Mouse (Mus musculus) liver, adult 2 months (tissue): ENCODE measurements around the gene Gda. TPM values are rescaled to one million over a fixed set of nuclear protein-coding genes. Genes with fewer than 3 reads are reported as not detected.
A peak's percentile ranks its signal among the peaks of the same experiment; 100 is the strongest.

Source experiments
- DNase-seq: peaks from one replicate; pipeline ENCODE4 v3.0.0-alpha.2; 2011; ENCODE audit warnings: low read depth, low spot score; ENCODE audit errors: extremely low read depth
- H3K27ac ChIP-seq: fragments of 200-500 bp; replicated peaks from 2 replicates; pipeline ENCODE4 v1.5.1; 2012; ENCODE audit warnings: low read depth, mild to moderate bottlenecking, control low read depth, inconsistent platforms, low read length; ENCODE audit not compliant: insufficient read depth
- H3K27me3 ChIP-seq: fragments of 200-500 bp; 2 replicates; pipeline ENCODE4 v1.6.1; 2012; ENCODE audit warnings: mild to moderate bottlenecking, moderate library complexity, low read length, inconsistent platforms; ENCODE audit not compliant: control insufficient read depth, insufficient read depth
- H3K36me3 ChIP-seq: fragments of 200-500 bp; 2 replicates; pipeline ENCODE4 v1.6.1; 2012; ENCODE audit warnings: low read length, inconsistent platforms; ENCODE audit not compliant: control insufficient read depth, insufficient read depth
- H3K4me1 ChIP-seq: fragments of 200-500 bp; 2 replicates; pipeline ENCODE4 v1.6.1; 2011; ENCODE audit warnings: low read length; ENCODE audit not compliant: control insufficient read depth, insufficient read depth
- H3K4me3 ChIP-seq: fragments of 200-500 bp; 2 replicates; pipeline ENCODE4 v1.5.1; 2011; ENCODE audit warnings: low read depth, mild to moderate bottlenecking, control low read depth, low read length, moderate library complexity; ENCODE audit not compliant: insufficient read depth
- H3K79me2 ChIP-seq: fragments of 200-500 bp; 2 replicates; pipeline ENCODE4 v1.6.1; 2012; ENCODE audit warnings: inconsistent platforms, mild to moderate bottlenecking, low read length, moderate library complexity; ENCODE audit not compliant: control insufficient read depth, insufficient read depth
- H3K9ac ChIP-seq: fragments of 200-500 bp; 2 replicates; pipeline ENCODE4 v1.6.1; 2012; ENCODE audit warnings: low read depth, mild to moderate bottlenecking, control low read depth, inconsistent platforms, low read length
- CTCF ChIP-seq: fragments of 200-500 bp; IDR thresholded peaks from 2 replicates; pipeline ENCODE4 v1.5.1; 2011; ENCODE audit warnings: low read depth, low read length, control low read depth
- POLR2A ChIP-seq: fragments of 200-500 bp; IDR thresholded peaks from 2 replicates; pipeline ENCODE4 v1.6.1; 2011; ENCODE audit warnings: low read length, control low read depth; ENCODE audit not compliant: insufficient read depth; ENCODE audit errors: extremely low read depth
- WGBS: fragments of 180-500 bp; shearing (Covaris S2); methylation state at CpG from one replicate; pipeline ENCODE4 v1.1.7; 2018; 5-methylcytosine and 5-hydroxymethylcytosine counted together
- polyA plus RNA-seq: library from polyadenylated mRNA; depleted of rRNA; stranded (reverse); fragments of >200 nt; gene quantifications from 2 replicates; pipeline ENCODE4 v1.2.3, GENCODE M21; 2012
- total RNA-seq: library from RNA; depleted of rRNA; stranded (reverse); fragments of >200 nt; gene quantifications from 2 replicates; pipeline ENCODE4 v1.2.3, GENCODE M21; 2014

Gda gene
- total and polyA plus RNA-seq, 2 experiments, result 3.8 to 23.5 TPM

- no peaks in the 10 kb centered on the region for H3K27me3 ChIP-seq
- WGBS, result 51% methylated on average over 7 of the region's 7 CpGs
- no peak overlapping the region for H3K27ac ChIP-seq
- H3K36me3 ChIP-seq, result peaks cover 10% of the 10 kb centered on the region
- no peaks in the 10 kb centered on the region for H3K4me1 ChIP-seq
- H3K79me2 ChIP-seq, result no peaks in the 10 kb centered on the region
- TF ChIP-seq POLR2A (no peak), CTCF (no peak)
- H3K4me3 ChIP-seq, result no peak overlapping the region
- peak; percentile 40 for DNase-seq
- H3K9ac ChIP-seq, result no peak overlapping the region
These were observed 76.9 kb downstream of the Gda start for GRCm38 (mm10) chr19:21396364-21396763.

- no peak overlapping the region for H3K27ac ChIP-seq
- no peak for DNase-seq
- no peaks in the 10 kb centered on the region for H3K4me1 ChIP-seq
- H3K9ac ChIP-seq, result no peak overlapping the region
- no peaks in the 10 kb centered on the region for H3K79me2 ChIP-seq
- no peak overlapping the region for H3K4me3 ChIP-seq
- H3K36me3 ChIP-seq, result peaks cover 8% of the 10 kb centered on the region
- 95% methylated on average over 7 of the region's 7 CpGs for WGBS
- H3K27me3 ChIP-seq, result no peaks in the 10 kb centered on the region
- TF ChIP-seq POLR2A (no peak), CTCF (no peak)
These were observed 82.3 kb downstream of the Gda start for GRCm38 (mm10) chr19:21390904-21391303.

- H3K27ac ChIP-seq, result no peak overlapping the region
- H3K79me2 ChIP-seq, result no peaks in the 10 kb centered on the region
- no peaks in the 10 kb centered on the region for H3K27me3 ChIP-seq
- no peaks in the 10 kb centered on the region for H3K4me1 ChIP-seq
- TF ChIP-seq POLR2A, result no peak
- H3K4me3 ChIP-seq, result no peak overlapping the region
- no peak for DNase-seq
- H3K9ac ChIP-seq, result no peak overlapping the region
- 64% methylated on average over 2 of the region's 2 CpGs for WGBS
- 0 out of 2 replicates have a peak, but pooled peaks cover under 1% of the 10 kb centered on the region for H3K36me3 ChIP-seq
These were observed 86.4 kb downstream of the Gda start for GRCm38 (mm10) chr19:21386842-21387241.

GRCm38 (mm10) chr19:21384231-21384630, 89.0 kb downstream of the Gda start:
- Histone ChIP-seq H3K79me2 (no peaks in the 10 kb centered on the region), H3K27me3 (no peaks in the 10 kb centered on the region), H3K4me1 (no peaks in the 10 kb centered on the region), H3K27ac (no peak overlapping the region), H3K9ac (no peak overlapping the region), H3K36me3 (no peaks in the 10 kb centered on the region), H3K4me3 (no peak overlapping the region)
- DNase-seq, result no peak
- 87% methylated on average over 3 of the region's 3 CpGs for WGBS
- no peak for TF ChIP-seq CTCF

GRCm38 (mm10) chr19:21383491-21384226, 89.6 kb downstream of the Gda start:
- H3K27me3 ChIP-seq, result no peaks in the 10 kb centered on the region
- no peak for DNase-seq
- no peaks in the 10 kb centered on the region for H3K4me1 ChIP-seq
- WGBS, result 80% methylated on average over 6 of the region's 6 CpGs
- H3K4me3 ChIP-seq, result no peak overlapping the region
- H3K36me3 ChIP-seq, result no peaks in the 10 kb centered on the region
- H3K79me2 ChIP-seq, result no peaks in the 10 kb centered on the region
- no peak overlapping the region for H3K9ac ChIP-seq
- TF ChIP-seq POLR2A, result no peak
- TF ChIP-seq CTCF, result no peak
- no peak overlapping the region for H3K27ac ChIP-seq

GRCm38 (mm10) chr19:21381696-21382095, 91.5 kb downstream of the Gda start:
- Histone ChIP-seq H3K4me3 (no peak overlapping the region), H3K27ac (no peak overlapping the region), H3K4me1 (no peaks in the 10 kb centered on the region; the same call in 1 of the 2 replicates), H3K79me2 (no peaks in the 10 kb centered on the region), H3K9ac (no peak overlapping the region), H3K36me3 (no peaks in the 10 kb centered on the region), H3K27me3 (no peaks in the 10 kb centered on the region)
- 67% methylated on average over 2 of the region's 2 CpGs for WGBS
- no peak for TF ChIP-seq POLR2A
- no peak for DNase-seq
